Mouse (Mus musculus) intestine, embryonic 15.5 days (tissue): ENCODE measurements at regions not wholly inside any gene's neighbourhood (a gene's known extent, or its start where the extent isn't known, plus 50 kb on each side); places are given as distances from the start of the nearest gene placed in this dataset.
A peak's percentile ranks its signal among the peaks of the same experiment; 100 is the strongest.

Experiments used
- ATAC-seq: fragments of 200-750 bp; cut with Nextera tagmentation; 2 replicates; pipeline ENCODE4 v1.8.0; 2017; ENCODE audit warnings: moderate TSS enrichment, moderate library complexity
- H3K27ac ChIP-seq: fragments of 300-500 bp; sonication (generic); 2 replicates; pipeline ENCODE4 v1.5.1; 2015; ENCODE audit warnings: mild to moderate bottlenecking, inconsistent platforms
- H3K27me3 ChIP-seq: fragments of 300-500 bp; sonication (generic); replicated peaks from 2 replicates; pipeline ENCODE4 v1.6.1; 2015; ENCODE audit warnings: inconsistent platforms
- H3K36me3 ChIP-seq: fragments of 300-500 bp; sonication (generic); 2 replicates; pipeline ENCODE4 v1.6.1; 2015; ENCODE audit warnings: inconsistent platforms
- H3K4me1 ChIP-seq: fragments of 300-500 bp; sonication (generic); replicated peaks from 2 replicates; pipeline ENCODE4 v1.6.1; 2015; ENCODE audit warnings: inconsistent platforms
- H3K4me2 ChIP-seq: fragments of 300-500 bp; sonication (generic); replicated peaks from 2 replicates; pipeline ENCODE4 v1.6.1; 2015; ENCODE audit warnings: mild to moderate bottlenecking, inconsistent platforms
- H3K4me3 ChIP-seq: fragments of 300-500 bp; sonication (generic); replicated peaks from 2 replicates; pipeline ENCODE4 v1.5.1; 2015; ENCODE audit warnings: inconsistent platforms
- H3K9ac ChIP-seq: fragments of 300-500 bp; sonication (generic); 2 replicates; pipeline ENCODE4 v1.6.1; 2015; ENCODE audit warnings: inconsistent platforms
- H3K9me3 ChIP-seq: fragments of 300-500 bp; sonication (generic); 2 replicates; pipeline ENCODE4 v1.6.1; 2016; ENCODE audit warnings: inconsistent platforms
- WGBS: fragments of 180-500 bp; shearing (Covaris S2); methylation state at CpG from one replicate; pipeline ENCODE4 v1.1.7; 2015; 5-methylcytosine and 5-hydroxymethylcytosine counted together

GRCm38 (mm10) chr13:43930081-43930981, 145.8 kb downstream of the Cd83 start:
- Histone ChIP-seq H3K27ac (no peak overlapping the region), H3K4me2 (no peak overlapping the region), H3K4me3 (no peak overlapping the region), H3K36me3 (no peaks in the 10 kb centered on the region), H3K27me3 (no peaks in the 10 kb centered on the region), H3K4me1 (no peaks in the 10 kb centered on the region), H3K9me3 (no peaks in the 10 kb centered on the region), H3K9ac (no peak overlapping the region)
- WGBS = 78% methylated on average over 19 of the region's 19 CpGs
- ATAC-seq = no peak

- no peak overlapping the region for H3K9ac ChIP-seq
- no peak overlapping the region for H3K4me2 ChIP-seq
- no peaks in the 10 kb centered on the region for H3K27me3 ChIP-seq
- H3K4me3 ChIP-seq = no peak overlapping the region
- 66% methylated on average over 7 of the region's 7 CpGs for WGBS
- H3K4me1 ChIP-seq = no peaks in the 10 kb centered on the region
- no peaks in the 10 kb centered on the region for H3K9me3 ChIP-seq
- no peaks in the 10 kb centered on the region for H3K36me3 ChIP-seq
- no peak overlapping the region for H3K27ac ChIP-seq
- ATAC-seq = no peak
These were observed 148.4 kb downstream of the Cd83 start for GRCm38 (mm10) chr13:43932946-43933345.

- H3K9ac ChIP-seq = no peak overlapping the region
- no peak overlapping the region for H3K4me2 ChIP-seq
- H3K4me3 ChIP-seq = no peak overlapping the region
- no peak overlapping the region for H3K27ac ChIP-seq
- H3K36me3 ChIP-seq = no peaks in the 10 kb centered on the region
- no peaks in the 10 kb centered on the region for H3K27me3 ChIP-seq
- no peak for ATAC-seq
- H3K4me1 ChIP-seq = no peaks in the 10 kb centered on the region
- H3K9me3 ChIP-seq = no peaks in the 10 kb centered on the region
- 57% methylated on average over 6 of the region's 6 CpGs for WGBS
These were observed 150.7 kb downstream of the Cd83 start for GRCm38 (mm10) chr13:43935284-43935683.

- H3K4me3 ChIP-seq = no peak overlapping the region
- H3K27ac ChIP-seq = no peak overlapping the region
- no peaks in the 10 kb centered on the region for H3K4me1 ChIP-seq
- H3K36me3 ChIP-seq = no peaks in the 10 kb centered on the region
- WGBS = 70% methylated on average over 4 of the region's 4 CpGs
- no peak for ATAC-seq
- H3K27me3 ChIP-seq = no peaks in the 10 kb centered on the region
- no peak overlapping the region for H3K9ac ChIP-seq
- H3K9me3 ChIP-seq = no peaks in the 10 kb centered on the region
- no peak overlapping the region for H3K4me2 ChIP-seq
These were observed 151.9 kb downstream of the Cd83 start for GRCm38 (mm10) chr13:43936504-43936903.

- no peaks in the 10 kb centered on the region for H3K36me3 ChIP-seq
- no peak overlapping the region for H3K4me3 ChIP-seq
- H3K4me1 ChIP-seq = peaks cover 2% of the 10 kb centered on the region; the same call in 1 of the 2 replicates
- H3K4me2 ChIP-seq = no peak overlapping the region
- no peak overlapping the region for H3K9ac ChIP-seq
- WGBS = 77% methylated on average over 7 of the region's 7 CpGs
- H3K27me3 ChIP-seq = no peaks in the 10 kb centered on the region
- no peak overlapping the region for H3K27ac ChIP-seq
- no peaks in the 10 kb centered on the region for H3K9me3 ChIP-seq
- ATAC-seq = no peak
These were observed 154.0 kb downstream of the Cd83 start for GRCm38 (mm10) chr13:43938611-43939010.

- no peak overlapping the region for H3K27ac ChIP-seq
- H3K9me3 ChIP-seq = no peaks in the 10 kb centered on the region
- no peak overlapping the region for H3K4me2 ChIP-seq
- no peaks in the 10 kb centered on the region for H3K36me3 ChIP-seq
- H3K9ac ChIP-seq = no peak overlapping the region
- H3K27me3 ChIP-seq = no peaks in the 10 kb centered on the region
- WGBS = 58% methylated on average over 4 of the region's 4 CpGs
- no peak overlapping the region for H3K4me3 ChIP-seq
- no peak for ATAC-seq
- H3K4me1 ChIP-seq = peaks cover 2% of the 10 kb centered on the region; the same call in 1 of the 2 replicates
These were observed 154.8 kb downstream of the Cd83 start for GRCm38 (mm10) chr13:43939375-43939774.

- no peak overlapping the region for H3K4me2 ChIP-seq
- WGBS = 36% methylated on average over 8 of the region's 8 CpGs
- H3K27ac ChIP-seq = no peak overlapping the region
- no peaks in the 10 kb centered on the region for H3K9me3 ChIP-seq
- H3K9ac ChIP-seq = no peak overlapping the region
- H3K4me1 ChIP-seq = peaks cover 2% of the 10 kb centered on the region; the same call in 1 of the 2 replicates
- no peaks in the 10 kb centered on the region for H3K36me3 ChIP-seq
- no peak overlapping the region for H3K4me3 ChIP-seq
- H3K27me3 ChIP-seq = no peaks in the 10 kb centered on the region
- ATAC-seq = no peak
These were observed 157.2 kb downstream of the Cd83 start for GRCm38 (mm10) chr13:43941731-43942130.

- Histone ChIP-seq H3K27ac (no peak overlapping the region), H3K9ac (no peak overlapping the region), H3K36me3 (no peaks in the 10 kb centered on the region), H3K27me3 (no peaks in the 10 kb centered on the region), H3K4me3 (no peak overlapping the region), H3K4me2 (no peak overlapping the region), H3K4me1 (no peaks in the 10 kb centered on the region), H3K9me3 (no peaks in the 10 kb centered on the region)
- no peak for ATAC-seq
- WGBS = 84% methylated on average over 3 of the region's 3 CpGs
These were observed 164.0 kb downstream of the Cd83 start for GRCm38 (mm10) chr13:43948606-43949005.

- Histone ChIP-seq H3K27ac (no peak overlapping the region), H3K9ac (no peak overlapping the region), H3K4me3 (no peak overlapping the region), H3K9me3 (no peaks in the 10 kb centered on the region), H3K4me2 (no peak overlapping the region), H3K36me3 (no peaks in the 10 kb centered on the region), H3K27me3 (no peaks in the 10 kb centered on the region), H3K4me1 (no peaks in the 10 kb centered on the region)
- no peak for ATAC-seq
- WGBS = 49% methylated on average over 15 of the region's 15 CpGs
These were observed 165.4 kb downstream of the Cd83 start for GRCm38 (mm10) chr13:43949740-43950643.

- no peaks in the 10 kb centered on the region for H3K9me3 ChIP-seq
- no peaks in the 10 kb centered on the region for H3K36me3 ChIP-seq
- H3K9ac ChIP-seq = no peak overlapping the region
- no peak overlapping the region for H3K4me2 ChIP-seq
- no peak for ATAC-seq
- H3K27ac ChIP-seq = no peak overlapping the region
- no peaks in the 10 kb centered on the region for H3K27me3 ChIP-seq
- H3K4me1 ChIP-seq = no peaks in the 10 kb centered on the region
- no peak overlapping the region for H3K4me3 ChIP-seq
- 62% methylated on average over 4 of the region's 4 CpGs for WGBS
These were observed 167.9 kb downstream of the Cd83 start for GRCm38 (mm10) chr13:43952491-43952890.

- Histone ChIP-seq H3K27me3 (no peaks in the 10 kb centered on the region), H3K4me2 (no peak overlapping the region), H3K27ac (no peak overlapping the region), H3K36me3 (no peaks in the 10 kb centered on the region), H3K9ac (no peak overlapping the region), H3K4me1 (no peaks in the 10 kb centered on the region), H3K9me3 (no peaks in the 10 kb centered on the region), H3K4me3 (no peak overlapping the region)
- 86% methylated on average over 5 of the region's 5 CpGs for WGBS
- no peak for ATAC-seq
These were observed 168.5 kb downstream of the Cd83 start for GRCm38 (mm10) chr13:43952972-43953592.

GRCm38 (mm10) chr13:43954714-43955393, 170.3 kb downstream of the Cd83 start:
- no peaks in the 10 kb centered on the region for H3K36me3 ChIP-seq
- H3K9me3 ChIP-seq = no peaks in the 10 kb centered on the region
- peak; percentile 84 for ATAC-seq
- H3K4me1 ChIP-seq = no peaks in the 10 kb centered on the region
- no peak overlapping the region for H3K4me3 ChIP-seq
- H3K27ac ChIP-seq = no peak overlapping the region
- 72% methylated on average over 10 of the region's 10 CpGs for WGBS
- H3K4me2 ChIP-seq = no peak overlapping the region
- H3K27me3 ChIP-seq = no peaks in the 10 kb centered on the region
- no peak overlapping the region for H3K9ac ChIP-seq
